Mouse (Mus musculus): ENCODE measurements around the gene Ugdh.
"Not testable (repeated sequence)": the region's sequence is repeated elsewhere in the genome, so short reads cannot be mapped to it uniquely, and the experiment has no call there.

The Ugdh gene

DNA sequence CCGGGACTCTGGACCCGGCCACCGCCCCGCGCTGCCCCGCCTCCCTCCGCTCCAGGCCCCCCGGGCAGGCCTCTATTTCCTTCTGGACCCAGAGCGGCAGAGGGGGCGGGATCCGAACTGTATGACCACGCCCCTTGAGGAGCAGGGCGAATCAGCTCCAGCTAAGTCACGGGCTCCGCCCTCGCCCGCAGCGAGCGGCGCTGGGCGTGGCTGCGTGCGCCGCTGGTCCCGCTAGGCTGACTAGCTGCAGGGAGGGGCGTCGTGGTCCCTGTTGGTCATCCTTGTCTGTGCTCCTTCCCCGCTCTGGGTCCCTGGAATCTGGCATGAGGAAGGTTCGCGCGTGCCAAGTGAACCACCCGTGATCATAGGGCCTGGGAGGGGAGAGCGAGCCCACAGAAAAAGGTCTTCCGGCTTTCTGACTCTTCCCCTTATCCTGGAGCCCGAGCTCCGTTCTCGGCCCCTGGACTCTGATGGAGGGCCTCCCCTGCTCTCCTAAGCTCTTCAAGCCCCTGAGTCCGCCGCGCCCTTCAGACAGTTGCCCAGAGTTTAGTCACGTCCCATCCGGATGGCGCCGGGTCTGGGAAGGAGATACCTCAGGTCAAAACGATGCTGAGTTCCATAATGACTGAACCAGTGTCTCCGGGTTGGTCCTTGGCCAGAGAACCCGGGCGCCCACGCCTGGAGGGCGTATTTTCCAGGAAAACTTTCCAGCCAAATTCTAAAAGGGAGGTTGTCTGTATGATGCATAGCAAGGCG, at the start of gene Ugdh:
Gene Ugdh (minus strand): TSS at position 144 of the 756 bp plus-strand sequence.
- DNase-seq: peak; percentile 98

DNA sequence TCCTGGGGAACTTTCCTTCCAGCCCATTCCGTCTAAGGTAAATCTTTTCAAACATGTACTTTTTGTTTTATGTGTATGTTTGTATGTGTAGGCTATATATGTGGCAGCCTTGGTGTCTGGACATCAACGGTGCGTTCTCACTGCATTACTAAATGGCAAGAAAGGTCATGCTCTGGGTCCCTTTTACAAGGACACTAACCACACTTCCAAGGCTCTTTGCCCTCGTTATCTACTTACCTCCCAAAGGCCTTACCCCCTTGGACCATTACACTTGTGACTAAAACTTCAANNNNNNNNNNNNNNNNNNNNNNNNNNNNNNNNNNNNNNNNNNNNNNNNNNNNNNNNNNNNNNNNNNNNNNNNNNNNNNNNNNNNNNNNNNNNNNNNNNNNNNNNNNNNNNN, 47.2 kb upstream of the Ugdh start:
- no peak for DNase-seq

DNA sequence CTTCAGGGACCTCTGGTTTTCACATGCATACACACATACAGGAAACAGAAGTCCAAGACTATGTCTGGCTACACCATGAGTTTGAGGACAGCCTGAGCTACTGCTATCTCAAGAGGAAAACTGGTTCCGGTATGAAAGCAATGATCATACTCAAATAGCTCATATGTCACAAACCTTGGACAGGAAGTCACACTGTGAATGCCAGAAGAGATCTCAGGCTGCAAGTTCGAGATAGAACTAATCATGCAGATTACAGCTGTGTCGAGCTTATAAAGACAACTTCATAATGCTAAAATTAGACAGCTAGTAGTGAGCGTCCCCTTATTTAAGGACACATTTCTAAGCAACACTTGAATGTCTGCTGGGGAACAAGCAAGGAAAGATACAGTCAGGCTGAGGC, 44.8 kb upstream of the Ugdh start:
- DNase-seq: no peak

DNA sequence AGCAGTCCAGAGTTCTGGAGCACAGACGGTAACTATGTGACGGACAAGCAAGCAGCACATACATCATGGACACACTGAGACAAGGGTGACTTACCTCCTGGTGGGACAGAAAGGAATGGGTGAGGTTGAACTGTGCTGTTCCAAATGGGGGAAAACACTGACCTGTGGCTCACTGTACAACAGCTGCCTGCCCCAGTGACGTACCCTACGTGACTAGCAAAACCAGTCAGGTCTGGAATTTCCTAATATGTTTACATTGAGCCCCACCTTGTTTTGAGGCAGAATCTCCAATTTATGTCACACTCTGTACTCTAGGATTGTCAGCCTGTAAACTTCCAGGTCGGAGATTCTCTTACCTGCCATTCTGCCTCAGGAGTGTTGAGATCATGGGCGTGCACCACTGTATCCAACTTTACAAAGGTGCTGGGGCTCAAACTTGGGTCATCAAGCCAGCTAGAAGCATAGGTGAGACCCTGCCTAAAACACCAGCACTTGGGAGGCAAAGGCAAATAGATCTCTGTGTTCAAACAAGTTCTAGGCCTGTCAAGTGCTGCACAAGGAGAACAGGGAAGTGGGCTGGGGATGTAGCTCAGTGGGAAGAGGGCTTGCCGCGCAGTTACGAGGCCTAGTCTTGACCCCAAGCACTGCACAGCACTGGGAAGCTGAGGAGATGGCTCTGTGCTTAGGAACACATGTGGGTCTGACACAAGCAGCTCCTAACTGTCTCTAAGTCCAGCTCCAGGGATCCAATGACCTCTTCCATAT, 44.1 kb upstream of the Ugdh start:
- no peak for DNase-seq

DNA sequence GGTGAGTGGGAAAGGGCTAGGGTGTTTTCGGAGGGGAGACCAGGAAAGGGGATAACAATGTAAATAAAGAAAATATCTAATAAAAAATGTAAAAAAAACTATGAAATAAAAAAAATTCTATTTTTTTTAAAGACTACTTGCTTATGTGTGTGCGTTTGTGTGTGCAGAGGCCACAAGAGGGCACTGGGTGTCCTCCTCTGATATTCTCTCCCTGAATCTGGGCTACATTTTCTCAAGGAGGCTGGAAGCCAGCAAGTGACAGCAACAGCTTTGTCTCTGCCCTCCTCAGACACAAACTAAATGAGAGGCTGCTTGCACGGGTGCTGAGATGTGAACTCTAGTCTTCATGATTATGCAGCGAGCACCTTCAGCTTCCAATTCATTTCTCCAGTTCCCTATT, 42.5 kb upstream of the Ugdh start:
- peak; percentile 20 for DNase-seq

DNA sequence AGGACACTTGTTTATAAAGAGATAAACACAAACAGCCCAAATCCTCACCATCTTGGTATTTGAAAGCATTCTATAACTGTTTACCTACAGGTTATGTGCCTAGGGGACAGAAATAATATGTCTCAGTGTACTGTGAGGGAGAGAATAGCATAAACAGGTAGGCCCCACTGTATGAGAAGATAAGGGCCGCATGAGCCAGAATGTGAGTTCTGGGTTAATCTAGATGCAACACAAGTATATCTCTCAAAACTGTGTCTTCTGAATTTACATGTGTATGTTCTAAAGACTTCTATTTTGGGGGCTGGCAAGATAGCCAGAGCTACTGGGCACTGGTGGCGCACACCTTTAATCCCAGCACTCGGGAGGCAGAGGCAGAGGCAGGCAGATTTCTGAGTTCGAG, 41.0 kb upstream of the Ugdh start:
- DNase-seq: not testable (repeated sequence)

DNA sequence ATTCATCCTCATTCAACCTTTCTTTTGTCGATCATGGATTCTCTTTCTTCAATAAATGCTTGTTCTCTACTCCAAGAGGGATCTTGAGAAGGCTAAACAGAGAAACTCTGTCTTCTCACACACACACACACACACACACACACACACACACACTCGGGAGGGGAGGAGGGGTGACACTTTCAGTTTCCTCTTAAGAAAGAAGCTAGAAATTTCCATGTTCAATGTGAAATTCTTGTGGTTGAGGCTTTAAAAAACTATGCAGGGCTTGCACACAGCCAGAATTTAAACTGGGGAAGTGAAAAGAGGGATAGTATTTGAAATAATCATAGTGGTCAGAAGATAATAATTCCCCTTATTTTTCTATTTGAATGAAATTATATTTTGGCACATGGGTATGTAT, 40.1 kb upstream of the Ugdh start:
- DNase-seq: no peak

DNA sequence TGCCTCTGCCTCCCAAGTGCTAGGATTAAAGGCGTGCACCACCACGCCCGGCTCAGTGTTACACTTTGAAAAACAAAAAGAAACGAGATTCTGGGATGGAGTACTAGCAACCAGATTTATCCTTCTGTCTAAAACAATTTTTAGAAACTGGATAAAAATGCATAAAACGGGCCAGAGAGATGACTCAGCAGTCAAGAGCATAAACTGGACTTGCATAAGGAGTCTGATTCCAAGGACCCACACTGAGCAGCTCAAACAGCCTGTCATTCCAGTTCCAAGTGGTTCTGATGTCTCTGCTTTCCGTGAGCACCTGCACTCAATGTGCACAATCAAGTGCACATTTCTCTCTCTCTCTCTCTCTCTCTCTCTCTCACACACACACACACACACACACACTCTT, 34.0 kb upstream of the Ugdh start:
- no peak for DNase-seq

DNA sequence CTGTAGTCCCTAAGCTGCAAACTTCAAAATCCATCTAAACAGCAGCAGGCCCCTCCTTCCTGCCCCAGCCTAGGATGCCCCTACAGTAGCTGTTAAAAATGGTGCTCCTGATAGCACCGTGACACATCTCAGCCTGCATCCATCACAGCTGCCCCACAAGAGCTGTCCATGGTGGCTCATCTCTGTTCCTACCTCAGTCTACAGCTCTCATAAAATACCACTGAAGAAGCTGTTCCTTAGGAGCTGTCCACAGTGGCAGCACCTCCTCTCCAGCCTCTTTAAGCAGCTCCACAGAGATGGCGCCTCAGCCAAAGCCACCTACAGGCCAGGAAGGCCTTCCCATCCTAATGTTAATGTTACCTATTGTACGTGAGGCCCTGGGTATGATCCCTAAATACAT, 31.2 kb upstream of the Ugdh start:
- no peak for DNase-seq

DNA sequence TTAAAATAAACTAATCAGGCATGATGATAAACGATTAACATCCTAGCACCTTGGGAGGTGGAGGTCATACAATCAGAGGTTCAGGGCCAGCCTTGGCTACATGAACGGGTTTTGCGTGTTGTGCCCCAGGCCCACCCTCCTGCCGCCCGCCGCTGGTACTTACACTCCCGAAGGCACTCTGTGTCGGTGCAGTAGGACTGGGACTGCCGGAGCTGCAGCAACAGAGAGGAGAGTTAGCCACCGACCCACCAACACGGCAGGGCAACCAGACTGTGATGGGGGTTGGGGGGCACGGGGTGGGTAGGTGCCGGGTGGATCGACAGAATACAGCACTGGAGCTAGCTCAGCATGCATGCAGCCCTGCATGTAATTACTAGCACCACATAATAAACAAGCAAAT, 24.6 kb upstream of the Ugdh start:
- no peak for DNase-seq

DNA sequence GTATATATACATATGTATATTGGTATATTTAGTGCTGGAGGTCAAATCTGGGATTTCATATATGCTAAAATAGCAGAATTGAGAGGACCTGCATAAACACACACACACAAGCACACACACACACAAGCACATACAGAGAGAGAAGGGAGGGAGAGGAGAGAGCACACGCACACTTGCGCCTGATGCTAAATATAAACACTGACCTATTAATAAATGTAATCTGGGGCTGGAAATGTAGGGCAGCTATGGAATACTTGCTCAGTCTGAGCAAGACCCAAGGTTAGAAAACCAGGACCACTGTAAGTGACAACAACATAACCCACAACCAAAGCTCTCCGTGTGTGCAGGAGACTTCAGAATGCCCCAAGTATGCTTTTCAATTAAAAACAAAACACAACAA, 23.7 kb upstream of the Ugdh start:
- DNase-seq: no peak

DNA sequence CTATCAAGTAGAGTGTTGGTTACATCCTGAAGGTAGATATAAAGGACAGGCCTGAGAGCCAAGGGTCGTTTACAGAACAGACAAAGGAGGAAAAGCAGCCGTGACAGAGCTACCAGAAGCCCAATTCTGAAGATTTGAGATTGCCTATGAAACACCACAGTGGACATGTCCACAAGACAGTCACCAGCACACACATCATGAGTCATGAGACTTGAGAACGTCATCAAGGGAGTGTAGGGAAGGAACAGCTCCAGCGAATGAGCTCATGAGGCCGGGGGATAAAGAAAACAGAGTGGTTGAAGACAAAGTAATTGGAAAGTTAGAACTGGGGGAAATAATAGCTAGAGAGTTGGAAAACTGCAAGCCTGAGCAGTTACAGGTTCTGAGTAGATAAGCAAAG, 22.1 kb upstream of the Ugdh start:
- DNase-seq: no peak

DNA sequence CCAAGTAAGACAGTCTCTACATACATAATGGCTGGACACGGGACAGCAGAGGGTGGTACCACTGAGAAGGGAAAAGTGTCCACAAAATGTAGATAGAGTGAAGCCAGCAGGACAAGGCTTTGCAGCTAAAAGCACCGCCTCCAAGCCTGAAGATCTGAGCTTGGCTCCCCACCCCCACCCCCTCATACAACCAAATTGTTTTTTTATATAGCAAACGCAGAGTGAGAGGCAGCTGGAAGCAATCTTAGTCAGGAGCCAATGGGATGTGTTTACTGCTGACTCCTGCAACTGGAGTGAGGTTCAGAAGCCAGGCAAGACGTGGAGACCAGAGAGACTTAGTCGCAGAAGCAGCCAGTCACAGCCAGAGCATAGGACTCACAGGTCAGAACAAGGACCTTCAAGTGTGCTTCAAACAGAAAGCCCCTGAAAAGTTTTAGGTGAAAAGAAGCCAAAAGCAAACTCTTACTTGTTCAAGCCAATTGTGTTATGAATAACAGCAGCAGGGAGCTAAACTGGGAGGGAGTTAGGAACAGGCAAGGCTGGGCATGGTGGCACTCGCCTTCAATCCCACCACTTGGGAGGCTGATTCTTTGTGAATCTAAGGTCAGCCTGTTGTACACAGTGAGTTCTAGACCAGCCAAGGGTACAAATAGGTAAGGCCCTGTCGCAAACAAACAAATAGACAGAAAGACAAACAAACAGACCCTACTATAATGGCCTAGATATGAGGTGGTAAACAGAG, 21.5 kb upstream of the Ugdh start:
- no peak for DNase-seq

DNA sequence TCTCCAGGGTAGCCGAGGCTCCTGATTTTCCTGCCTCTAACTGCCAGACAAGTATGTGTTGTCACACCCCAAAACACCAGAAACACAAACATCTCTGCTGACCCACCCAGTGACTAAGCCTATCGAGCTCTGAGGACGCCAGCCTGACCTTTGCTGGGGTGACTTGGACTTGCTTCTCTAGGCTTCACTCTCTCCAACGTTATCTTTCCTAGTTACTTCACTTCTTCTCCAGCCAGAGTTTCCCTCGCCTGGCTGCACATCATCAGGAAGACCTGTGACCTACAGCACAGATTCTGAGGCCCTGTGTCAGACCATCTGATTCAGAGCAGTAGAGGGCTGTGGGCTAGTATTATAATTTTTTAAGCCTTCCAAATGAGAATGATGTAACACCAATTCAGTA, 19.0 kb upstream of the Ugdh start:
- DNase-seq: no peak

DNA sequence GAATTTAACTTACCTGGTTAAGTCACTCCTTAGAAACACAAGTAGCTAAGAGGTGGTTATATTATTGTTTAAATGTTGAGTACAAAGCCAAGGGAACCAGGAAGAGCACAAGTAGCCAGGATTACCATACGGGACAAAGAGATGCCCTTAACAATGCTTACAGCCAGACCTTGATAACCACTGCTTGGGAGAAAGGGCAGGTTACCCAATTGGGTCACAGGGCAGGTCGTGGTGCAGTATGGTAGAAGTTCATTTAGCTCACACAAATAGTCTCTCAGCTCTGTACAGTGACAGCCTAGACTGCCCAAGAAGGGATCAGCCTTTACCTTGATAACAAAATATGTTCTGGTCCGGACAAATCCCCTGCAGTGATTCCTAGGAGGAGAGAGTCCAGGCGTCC, 13.2 kb upstream of the Ugdh start:
- DNase-seq: no peak

DNA sequence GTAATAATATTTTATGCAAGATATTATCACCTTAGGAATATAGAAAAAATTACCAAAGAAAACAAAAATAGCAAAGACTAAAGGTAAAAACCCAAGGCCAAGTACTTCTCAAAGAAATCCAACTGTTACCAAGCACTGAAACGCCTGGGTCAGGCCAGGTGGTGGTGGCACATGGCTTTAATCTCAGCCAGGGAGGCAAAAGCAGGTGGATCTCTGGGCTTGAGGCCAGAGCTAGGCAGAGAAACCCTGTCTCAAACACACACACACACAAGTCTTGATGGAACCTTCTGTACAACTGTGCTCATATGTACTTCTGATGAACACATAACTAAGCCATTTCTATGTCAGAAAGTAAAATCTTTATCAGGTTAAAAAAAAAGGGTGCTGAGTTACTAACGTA, 12.1 kb upstream of the Ugdh start:
- no peak for DNase-seq

DNA sequence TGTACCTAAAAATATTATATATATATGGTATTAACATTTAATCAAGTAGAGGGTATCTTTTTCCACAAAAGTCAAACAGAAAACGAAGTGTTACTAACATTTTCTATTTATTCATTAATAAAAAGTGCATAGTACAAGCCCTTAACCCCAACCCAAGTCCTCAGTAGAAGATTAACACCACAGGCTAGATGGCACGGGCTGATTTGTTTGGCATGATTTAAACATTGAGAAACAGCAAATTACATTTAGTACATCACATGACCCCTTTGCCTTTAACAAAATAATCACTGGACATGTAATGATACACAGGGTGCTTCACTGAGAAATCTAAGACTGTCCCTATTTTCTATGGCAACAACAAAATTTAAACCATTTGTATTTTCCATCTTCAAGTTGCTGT, 11.0 kb upstream of the Ugdh start:
- DNase-seq: no peak

DNA sequence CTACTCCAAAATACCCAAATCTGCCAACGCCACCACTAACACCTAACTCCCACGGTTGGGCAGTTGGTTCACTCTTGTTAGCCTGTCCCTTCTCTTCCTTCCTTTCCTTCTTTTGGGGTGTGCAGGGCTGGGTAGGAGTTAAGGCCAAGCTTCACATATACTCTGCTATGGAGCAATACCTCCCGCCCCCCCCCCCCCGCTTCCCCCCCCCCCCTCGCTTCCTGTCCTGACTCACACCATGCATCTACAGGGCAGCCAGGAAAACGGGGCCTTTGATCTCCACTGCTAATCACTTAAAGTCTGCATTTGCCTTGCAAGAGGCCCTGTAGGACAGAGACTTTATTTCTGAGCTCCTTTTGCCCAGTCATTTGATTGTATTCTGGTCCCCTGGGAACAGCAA, 9.2 kb upstream of the Ugdh start:
- DNase-seq: no peak

DNA sequence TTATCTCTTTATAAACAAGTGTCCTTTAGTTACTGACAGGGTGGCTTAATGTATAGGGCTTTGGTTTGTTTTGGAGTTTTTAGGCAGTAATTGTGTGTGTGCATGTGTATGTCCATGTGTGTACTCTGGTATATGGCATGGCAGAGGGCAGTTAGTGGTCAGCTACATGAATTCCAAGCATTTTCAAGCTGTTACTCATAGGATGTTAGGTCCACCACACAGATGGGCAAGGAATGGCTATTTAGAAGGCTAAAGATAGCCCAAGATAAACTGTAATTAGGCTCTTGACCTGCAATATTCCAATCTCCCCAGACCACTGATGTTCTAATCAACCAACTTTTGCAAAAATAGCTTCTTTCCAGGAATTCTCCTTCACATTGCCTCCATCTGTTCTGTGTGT, 2.3 kb upstream of the Ugdh start:
- DNase-seq: no peak

DNA sequence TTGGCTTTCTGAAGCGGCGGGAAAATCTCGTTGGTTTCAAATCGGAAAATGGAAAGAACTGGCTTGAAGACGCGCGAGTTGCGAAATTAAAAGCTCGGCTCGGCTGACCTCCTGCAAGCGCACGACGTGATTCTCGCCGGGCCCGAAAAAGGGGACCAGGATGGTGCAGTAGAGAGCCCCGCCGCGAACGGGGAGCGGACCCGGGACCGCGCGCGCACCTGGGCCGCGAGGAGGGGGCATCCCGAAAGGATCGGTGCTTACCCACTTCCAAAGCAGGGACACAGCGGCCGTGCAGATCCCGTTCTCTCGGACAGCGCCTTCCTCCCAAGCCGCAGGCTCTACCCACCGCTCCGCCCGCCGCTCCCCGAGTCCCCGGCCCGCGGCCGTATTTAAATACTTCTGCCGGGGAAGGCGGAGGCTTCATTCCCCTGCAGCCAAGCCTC, 365 bp downstream of the Ugdh start:
- DNase-seq: no peak

DNA sequence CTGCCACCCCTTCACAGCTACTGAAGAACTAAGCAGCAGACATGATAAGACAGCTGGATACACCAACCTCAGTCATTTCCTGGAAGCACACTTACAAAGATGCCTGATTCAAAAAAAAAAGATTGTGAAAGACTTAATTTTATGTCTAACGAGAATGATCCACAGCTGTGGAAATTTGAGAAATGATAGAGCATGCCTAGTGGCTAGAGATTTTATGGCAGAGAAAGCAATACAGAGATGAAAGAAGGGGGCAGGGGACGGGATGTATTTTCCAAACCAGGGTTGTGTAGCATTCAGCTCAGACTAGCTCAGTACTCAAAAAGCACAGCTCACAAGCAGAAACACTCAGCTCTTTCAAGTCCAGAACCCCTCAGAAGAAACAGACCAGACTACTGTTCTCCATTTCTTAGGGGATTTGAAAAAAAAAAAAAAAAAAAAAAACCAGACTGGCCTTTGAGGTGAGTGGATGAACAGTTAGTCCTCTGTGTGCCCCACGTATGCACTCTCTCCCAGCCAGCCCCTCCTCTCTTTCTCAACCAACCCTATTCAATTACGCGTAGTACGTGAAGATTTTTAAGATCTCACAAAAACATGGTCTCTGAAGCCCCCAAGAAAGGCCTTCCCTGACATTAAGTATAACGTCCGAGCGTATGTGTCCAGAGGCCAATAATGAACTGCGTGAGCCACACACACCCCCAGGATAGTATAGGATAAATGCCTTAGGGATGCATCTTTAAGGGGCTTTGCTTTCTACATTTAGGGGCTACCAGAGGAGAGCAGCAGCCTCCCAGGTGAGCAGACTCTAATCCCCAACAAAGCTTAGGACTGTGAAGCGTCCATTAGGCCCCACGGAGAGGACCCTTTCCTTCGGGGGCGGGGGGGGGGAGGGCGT, 1.0 kb downstream of the Ugdh start:
- DNase-seq: peak; percentile 4

DNA sequence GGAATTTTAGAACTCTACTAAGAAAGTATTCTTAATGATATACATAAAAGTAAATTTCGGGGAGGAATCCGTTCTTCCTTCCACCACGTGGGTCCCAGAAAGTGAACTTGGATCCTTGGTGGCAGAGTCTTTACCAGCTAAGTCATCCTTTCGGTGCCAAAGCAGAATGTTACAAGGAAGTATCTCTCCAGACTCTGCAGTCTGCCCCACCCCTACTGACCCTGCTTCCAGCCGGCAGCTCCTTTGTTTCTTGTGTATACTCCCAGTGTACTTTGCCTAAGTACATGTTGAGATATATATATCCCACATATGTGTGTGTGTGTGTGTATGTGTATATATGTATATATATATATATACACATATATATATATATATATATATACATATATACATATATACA, 6.3 kb downstream of the Ugdh start:
- no peak for DNase-seq

DNA sequence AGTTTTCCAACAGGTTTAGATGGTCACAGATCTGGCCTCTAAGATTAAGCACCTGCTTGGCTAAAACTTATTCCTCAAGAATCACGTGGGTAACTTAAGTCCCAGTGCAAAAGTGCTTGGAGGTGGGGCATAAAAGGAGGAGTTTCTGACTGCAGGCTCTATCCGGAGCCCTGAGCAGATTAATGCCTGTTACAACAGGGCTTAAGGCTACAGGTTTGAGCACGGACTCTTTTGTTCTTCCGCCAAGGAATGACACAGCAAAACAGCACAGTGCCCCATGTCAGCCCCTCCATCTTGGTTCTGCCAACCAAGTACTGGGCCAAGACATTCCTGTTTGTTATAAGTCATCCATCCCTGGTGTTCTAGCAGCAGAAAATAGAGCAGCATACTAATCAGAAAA, 7.4 kb downstream of the Ugdh start:
- DNase-seq: no peak
